28 mouse cellular contexts compared by ENCODE assay signal in genomic region chr6:142512902-142513301, GRCm38 (mm10). TPM values are rescaled to one million over a fixed set of nuclear protein-coding genes. Genes with fewer than 3 reads are reported as not detected.
DNase-seq lines count a peak whose midpoint lies in the region; ATAC-seq and TF ChIP-seq lines count a peak whose summit lies in the region.
"Had no signal": no experiment of that assay in that cellular context is flagged by ENCODE, and none has a peak within 500 bp of the region (broad histone marks: within the 10 kb centered on the region; RNA-seq: fewer than 3 reads in every experiment).

No protein-coding gene starts in this region.

- no peaks in the 10 kb centered on the region for H3K36me3 ChIP-seq in midbrain, embryonic 11.5 days (ENCODE audit: control insufficient read depth, insufficient read depth, low read length)
- H3K36me3 ChIP-seq in midbrain, embryonic 16.5 days (ENCODE audit: control insufficient read depth, insufficient read depth, low read length), result no peaks in the 10 kb centered on the region
- no peaks in the 10 kb centered on the region for H3K36me3 ChIP-seq in ES-Bruce4 (ENCODE audit: control insufficient read depth, insufficient read depth, low read length, poor library complexity, severe bottlenecking)
- no peaks in the 10 kb centered on the region for H3K36me3 ChIP-seq in stomach, postnatal 0 days (ENCODE audit: control insufficient read depth, insufficient read depth, low read length)
- H3K36me3 ChIP-seq: embryonic facial prominence, embryonic 13.5 days; embryonic facial prominence, embryonic 15.5 days; forebrain, embryonic 12.5 days; forebrain, embryonic 15.5 days had no signal

- peak; percentile 80 for DNase-seq in midbrain, embryonic 11.5 days (ENCODE audit: low spot score, missing footprints)
- peak; percentile 44 for DNase-seq in ES-CJ7 (ENCODE audit: low read depth, low spot score)
- DNase-seq in stomach, postnatal 0 days (ENCODE audit: low spot score), result no peak
- DNase-seq in urinary bladder, adult 18-20 months (ENCODE audit: low spot score in 2 of 2), result no peak
- no peak for DNase-seq in left cerebral cortex, adult 18-20 months (ENCODE audit: low spot score in 2 of 2)
- DNase-seq: adrenal gland, adult 2 months; adrenal gland, postnatal 10 days; adrenal gland, postnatal 25 days; cerebellum, adult 11 months; cerebellum, adult 18-20 months; cerebellum, adult 8-10 months; cerebellum, adult 9-11 months; cerebellum, postnatal 14 days; cerebellum, postnatal 36 days; embryo, embryonic 11 days; forebrain, postnatal 0 days had no signal

- TF ChIP-seq EP300 in ES-Bruce4 (IDR thresholded peaks at IDR 0.05; ENCODE audit: insufficient read depth, low read depth, low read length), result peak; percentile 99
- TF ChIP-seq EP300 in stomach, postnatal 0 days (optimal IDR thresholded peaks at IDR 0.05), result no peak

- H3K9ac ChIP-seq in midbrain, embryonic 11.5 days (ENCODE audit: low read length), result no peak overlapping the region
- no peak overlapping the region for H3K9ac ChIP-seq in midbrain, embryonic 16.5 days (ENCODE audit: low read depth, low read length)
- H3K9ac ChIP-seq in ES-Bruce4 (ENCODE audit: low read depth, poor library complexity, severe bottlenecking), result no peak overlapping the region
- no peak overlapping the region for H3K9ac ChIP-seq in stomach, postnatal 0 days (ENCODE audit: low read length)
- H3K9ac ChIP-seq: embryonic facial prominence, embryonic 13.5 days; embryonic facial prominence, embryonic 15.5 days; forebrain, embryonic 12.5 days; forebrain, embryonic 15.5 days; forebrain, postnatal 0 days had no signal

- H3K9me3 ChIP-seq in midbrain, embryonic 11.5 days (ENCODE audit: control insufficient read depth, low read length), result no peaks in the 10 kb centered on the region
- H3K9me3 ChIP-seq in midbrain, embryonic 16.5 days (replicated peaks; ENCODE audit: control insufficient read depth, low read length, poor library complexity, severe bottlenecking), result no peaks in the 10 kb centered on the region
- H3K9me3 ChIP-seq in ES-Bruce4 (replicated peaks; ENCODE audit: control insufficient read depth, insufficient read depth, low read length, poor library complexity, severe bottlenecking), result no peaks in the 10 kb centered on the region
- no peaks in the 10 kb centered on the region for H3K9me3 ChIP-seq in stomach, postnatal 0 days (ENCODE audit: control insufficient read depth, low read length)
- H3K9me3 ChIP-seq: embryonic facial prominence, embryonic 13.5 days; embryonic facial prominence, embryonic 15.5 days; forebrain, embryonic 12.5 days; forebrain, embryonic 15.5 days had no signal

- ATAC-seq in midbrain, embryonic 11.5 days (ENCODE audit: low FRiP score), result no peak
- ATAC-seq in midbrain, embryonic 16.5 days, result no peak
- peak; percentile 26; the same call in 1 of the 2 replicates for ATAC-seq in stomach, postnatal 0 days (ENCODE audit: low FRiP score, low TSS enrichment)
- ATAC-seq: forebrain, embryonic 15.5 days; forebrain, postnatal 0 days had no signal

- no peak overlapping the region for H3K27ac ChIP-seq in midbrain, embryonic 11.5 days (ENCODE audit: low read depth, low read length)
- H3K27ac ChIP-seq in midbrain, embryonic 16.5 days (ENCODE audit: low read length), result no peak overlapping the region
- H3K27ac ChIP-seq in ES-Bruce4 (ENCODE audit: insufficient read depth, low read length), result no peak overlapping the region
- H3K27ac ChIP-seq in stomach, postnatal 0 days (replicated peaks), result no peak overlapping the region
- H3K27ac ChIP-seq: embryonic facial prominence, embryonic 13.5 days; embryonic facial prominence, embryonic 15.5 days; forebrain, embryonic 12.5 days; forebrain, embryonic 15.5 days had no signal

- 59% methylated on average over 3 of the region's 3 CpGs for WGBS in midbrain, embryonic 11.5 days
- 59% methylated on average over 3 of the region's 3 CpGs for WGBS in midbrain, embryonic 16.5 days
- 35% methylated on average over 3 of the region's 3 CpGs for WGBS in stomach, postnatal 0 days

- H3K27me3 ChIP-seq in midbrain, embryonic 11.5 days (ENCODE audit: control insufficient read depth, insufficient read depth, low read length), result no peaks in the 10 kb centered on the region; the same call in none of the 2 replicates
- H3K27me3 ChIP-seq in midbrain, embryonic 16.5 days (ENCODE audit: control insufficient read depth, insufficient read depth, low read depth, low read length), result peaks cover 9% of the 10 kb centered on the region
- H3K27me3 ChIP-seq in ES-Bruce4 (ENCODE audit: control insufficient read depth, insufficient read depth, low read length, poor library complexity, severe bottlenecking), result no peaks in the 10 kb centered on the region
- H3K27me3 ChIP-seq in stomach, postnatal 0 days (ENCODE audit: control insufficient read depth, insufficient read depth, low read length), result no peaks in the 10 kb centered on the region

- no peak overlapping the region for H3K4me3 ChIP-seq in midbrain, embryonic 11.5 days (ENCODE audit: low read depth, low read length)
- no peak overlapping the region for H3K4me3 ChIP-seq in midbrain, embryonic 16.5 days (ENCODE audit: low read depth, low read length)
- no peak overlapping the region for H3K4me3 ChIP-seq in ES-Bruce4 (ENCODE audit: low read depth, low read length)
- H3K4me3 ChIP-seq in stomach, postnatal 0 days (ENCODE audit: low read depth, low read length), result no peak overlapping the region
- H3K4me3 ChIP-seq: embryonic facial prominence, embryonic 13.5 days; embryonic facial prominence, embryonic 15.5 days; forebrain, embryonic 12.5 days; forebrain, embryonic 15.5 days had no signal

- H3K4me2 ChIP-seq in midbrain, embryonic 11.5 days, result no peak overlapping the region
- no peak overlapping the region for H3K4me2 ChIP-seq in midbrain, embryonic 16.5 days (ENCODE audit: low read length)
- no peak overlapping the region for H3K4me2 ChIP-seq in stomach, postnatal 0 days (replicated peaks; ENCODE audit: low read depth)
- H3K4me2 ChIP-seq: embryonic facial prominence, embryonic 13.5 days; embryonic facial prominence, embryonic 15.5 days; forebrain, embryonic 12.5 days; forebrain, embryonic 15.5 days had no signal

- TF ChIP-seq POLR2A in ES-Bruce4 (IDR thresholded peaks at IDR 0.05; ENCODE audit: insufficient read depth, low read length), result no peak

- TF ChIP-seq CTCF in ES-Bruce4 (IDR thresholded peaks at IDR 0.05; ENCODE audit: low read depth, low read length), result no peak
- TF ChIP-seq CTCF in stomach, postnatal 0 days (IDR thresholded peaks at IDR 0.05; ENCODE audit: low read depth), result no peak

- H3K4me1 ChIP-seq in midbrain, embryonic 11.5 days (ENCODE audit: control insufficient read depth, insufficient read depth, low read length), result peaks cover 8% of the 10 kb centered on the region; the same call in 1 of the 2 replicates
- peaks cover 5% of the 10 kb centered on the region for H3K4me1 ChIP-seq in midbrain, embryonic 16.5 days (ENCODE audit: control insufficient read depth, insufficient read depth, low read length)
- H3K4me1 ChIP-seq in ES-Bruce4 (ENCODE audit: control insufficient read depth, insufficient read depth, low read length), result peaks cover 3% of the 10 kb centered on the region
- no peaks in the 10 kb centered on the region for H3K4me1 ChIP-seq in stomach, postnatal 0 days (replicated peaks; ENCODE audit: control insufficient read depth, insufficient read depth)

RNA-seq across cellular contexts. Expression of gene Ldhb, which starts 5.1 kb away (rescaled TPM):
- 363 and 385 TPM in 2 replicates for polyA plus RNA-seq in midbrain, embryonic 11.5 days (2014; fragmentation: Nextera tagmentation; extraction: Ambion mirVana)
- polyA plus RNA-seq in midbrain, embryonic 16.5 days (2015; fragmentation: Nextera tagmentation; extraction: Ambion mirVana), result 407 and 436 TPM in 2 replicates
- 661 and 669 TPM in 2 replicates for polyA plus RNA-seq in ES-Bruce4 (2011; ENCODE audit: insufficient read depth, insufficient read length, low read depth, missing spikeins)
- 151 and 174 TPM in 2 replicates for polyA plus RNA-seq in stomach, postnatal 0 days (2015; fragmentation: Nextera tagmentation; extraction: Ambion mirVana)
- 100 to 1,000 TPM; 874 to 889 TPM for total RNA-seq in left cerebral cortex, adult 18-20 months (2021)
- total RNA-seq: MEL had no signal

RNA-seq across cellular contexts. Expression of gene Gys2, which starts 40.0 kb away (rescaled TPM):
- polyA plus RNA-seq in midbrain, embryonic 11.5 days (2014; fragmentation: Nextera tagmentation; extraction: Ambion mirVana), result 0.12 and 0.14 TPM in 2 replicates
- 0.09 TPM in 1 of 2 replicates, not detected in the other for polyA plus RNA-seq in midbrain, embryonic 16.5 days (2015; fragmentation: Nextera tagmentation; extraction: Ambion mirVana)
- polyA plus RNA-seq in ES-Bruce4 (2011; ENCODE audit: insufficient read depth, insufficient read length, low read depth, missing spikeins), result not detected in 2 replicates
- 0.07 and 0.58 TPM in 2 replicates for polyA plus RNA-seq in stomach, postnatal 0 days (2015; fragmentation: Nextera tagmentation; extraction: Ambion mirVana)
- not detected for total RNA-seq in left cerebral cortex, adult 18-20 months (2021)
- total RNA-seq: common myeloid progenitor, adult 5-6 weeks; ES-E14; forebrain, postnatal 0 days; MEL had no signal
- polyA plus RNA-seq: brain, embryonic 14.5 days; C2C12; embryonic facial prominence, embryonic 11.5 days; embryonic facial prominence, embryonic 13.5 days; forebrain, embryonic 12.5 days; forebrain, embryonic 15.5 days had no signal

RNA-seq across cellular contexts. Expression of gene Kcnj8, which starts 58.5 kb away (rescaled TPM):
- polyA plus RNA-seq in midbrain, embryonic 11.5 days (2014; fragmentation: Nextera tagmentation; extraction: Ambion mirVana), result 6.6 and 8.2 TPM in 2 replicates
- 14.7 and 15.4 TPM in 2 replicates for polyA plus RNA-seq in midbrain, embryonic 16.5 days (2015; fragmentation: Nextera tagmentation; extraction: Ambion mirVana)
- not detected in 2 replicates for polyA plus RNA-seq in ES-Bruce4 (2011; ENCODE audit: insufficient read depth, insufficient read length, low read depth, missing spikeins)
- 44.6 and 45.4 TPM in 2 replicates for polyA plus RNA-seq in stomach, postnatal 0 days (2015; fragmentation: Nextera tagmentation; extraction: Ambion mirVana)
- 1 to 10 TPM; 2.3 to 2.5 TPM for total RNA-seq in left cerebral cortex, adult 18-20 months (2021)
- total RNA-seq: common myeloid progenitor, adult 5-6 weeks; MEL had no signal
- polyA plus RNA-seq: C2C12 had no signal

Comparison
In these comparisons a context has a peak if more than half of its experiments do, and no peak if none do; other contexts are left out.
1. DNase-seq: peak in midbrain, embryonic 11.5 days (single experiment) and ES-CJ7 (single experiment); none in stomach, postnatal 0 days (single experiment), urinary bladder, adult 18-20 months (0 of 2) and left cerebral cortex, adult 18-20 months (0 of 2).